Mouse (Mus musculus) left cerebral cortex, postnatal 14 days (tissue): Measurements from ENCODE around the gene Pcsk6. TPM values are rescaled to one million over a fixed set of nuclear protein-coding genes. Genes with fewer than 3 reads are reported as not detected.

Experiments
- DNase-seq, 2 experiments: peaks; one replicate each; pipeline ENCODE4 v3.0.0; 2021 to 2022; ENCODE audit warnings: low spot score in 2 of 2, mixed read lengths in 1 of 2
- intact Hi-C: fragments of 180-260 bp; cut with DNase I; formaldehyde crosslinking; loops from one replicate; pipeline ENCODE4 v1.15.1; 2025
- total RNA-seq, 2 experiments: library from RNA; stranded (reverse); gene quantifications; 2 replicates each; pipeline ENCODE4 v1.2.3; 2021

Gene Pcsk6
- total RNA-seq, 2 experiments from 2014 or later: 6.9 to 7.6 TPM

DNA sequence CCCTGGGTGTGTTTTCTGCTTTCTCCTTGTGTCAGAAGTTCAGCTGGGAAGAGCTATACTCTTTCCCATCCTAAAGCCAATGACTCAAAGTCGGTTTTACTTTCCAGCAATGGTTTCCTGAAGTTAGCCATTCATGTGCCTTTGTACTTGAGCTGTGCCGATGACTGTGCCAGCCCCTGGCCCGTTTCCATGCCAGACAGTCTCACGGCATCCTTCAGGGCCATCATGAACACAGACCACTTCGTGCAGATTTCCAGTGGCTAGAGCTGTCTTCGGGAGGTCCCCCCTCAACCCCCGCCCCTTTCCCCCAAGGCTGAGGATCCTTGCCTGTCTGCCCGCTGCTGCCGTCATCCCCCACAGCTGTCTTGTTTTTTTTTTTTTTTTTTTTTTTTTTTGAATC lies 17.8 kb downstream of the Pcsk6 start:
- DNase-seq: no peak
- intact Hi-C loops: no loop called here

GRCm38 (mm10) chr7:65880666-65881289 lies 19.2 kb downstream of the Pcsk6 start:
- no peak for DNase-seq
- intact Hi-C loops: no loop called here

DNA sequence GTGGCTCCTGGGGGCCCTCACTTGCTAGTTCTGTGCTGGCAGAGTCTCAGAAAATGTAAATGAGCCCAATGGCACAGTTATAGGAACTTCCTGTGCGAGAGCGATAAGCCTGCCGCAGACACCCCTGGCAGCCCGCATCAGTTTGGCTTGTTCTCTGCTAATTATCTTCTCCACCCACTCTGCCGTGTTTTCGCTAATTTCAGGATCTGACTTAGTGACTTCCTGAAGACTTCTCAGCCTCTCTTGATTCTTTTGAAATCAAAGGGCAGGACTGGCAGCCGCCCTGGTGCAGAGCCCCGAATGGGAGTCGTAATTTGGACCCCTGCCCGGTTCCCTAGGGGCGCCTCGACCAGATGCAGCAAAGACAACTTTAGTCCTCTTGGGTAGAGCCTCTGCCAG lies 19.8 kb downstream of the Pcsk6 start:
- intact Hi-C loops: no loop called here
- no peak for DNase-seq

DNA sequence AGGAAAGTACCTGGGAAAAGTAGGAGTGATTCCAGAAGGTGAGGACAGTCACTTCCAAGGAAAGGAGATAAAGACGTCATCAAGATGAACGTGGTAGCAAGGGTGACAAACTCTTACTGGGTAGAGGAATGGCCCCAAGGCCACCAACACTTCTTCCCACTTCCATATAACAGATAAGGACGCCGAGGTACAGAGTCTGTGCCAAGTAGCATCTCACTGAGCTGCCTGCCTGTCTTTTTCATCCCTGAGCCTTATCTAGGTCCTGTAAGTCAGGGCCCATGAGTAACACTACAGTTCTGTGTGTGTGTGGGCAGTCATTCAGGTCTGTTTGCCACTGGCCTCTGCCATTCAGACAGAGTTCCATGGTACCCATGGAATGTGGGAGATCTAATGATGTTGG lies 23.4 kb downstream of the Pcsk6 start:
- no peak for DNase-seq
- intact Hi-C loops: no loop called here

- intact Hi-C loops: no loop called here
- no peak for DNase-seq
Observed at GRCm38 (mm10) chr7:65885819-65886218, 24.3 kb downstream of the Pcsk6 start.

GRCm38 (mm10) chr7:65891831-65892230 lies 30.3 kb downstream of the Pcsk6 start:
- DNase-seq: no peak
- intact Hi-C loops: no loop called here

DNA sequence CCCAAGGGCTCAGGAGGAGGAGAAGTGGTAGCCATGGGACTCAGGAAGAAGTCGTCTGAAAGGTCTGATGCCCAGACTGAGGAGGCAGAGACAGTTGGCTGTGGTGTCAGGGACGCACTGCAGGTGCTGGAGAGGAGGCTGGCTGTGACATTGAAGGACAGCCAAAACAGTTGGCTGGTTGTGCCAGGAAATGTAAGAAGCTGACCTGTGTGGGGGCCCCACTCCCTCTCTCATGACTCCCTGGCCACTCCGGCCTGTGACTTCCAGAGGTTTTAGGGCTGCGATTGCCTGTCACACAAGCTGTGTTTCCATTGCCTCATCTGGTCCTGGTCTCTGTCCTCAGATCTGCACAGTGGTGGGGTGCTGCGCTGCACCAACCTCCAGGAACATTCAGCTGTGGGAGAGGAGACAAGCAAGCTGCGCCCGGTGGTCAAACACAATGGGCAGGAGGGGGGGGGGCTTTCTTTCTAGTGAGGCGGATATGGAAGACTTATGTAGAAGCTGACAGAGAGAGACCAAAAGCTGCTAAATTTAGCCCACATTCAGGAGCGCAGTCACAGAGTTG lies 30.8 kb downstream of the Pcsk6 start:
- no peak for DNase-seq
- intact Hi-C loops: no loop called here

GRCm38 (mm10) chr7:65893546-65893945 lies 32.0 kb downstream of the Pcsk6 start:
- peak; percentile 51 to 65 for DNase-seq
- intact Hi-C loops: no loop called here

DNA sequence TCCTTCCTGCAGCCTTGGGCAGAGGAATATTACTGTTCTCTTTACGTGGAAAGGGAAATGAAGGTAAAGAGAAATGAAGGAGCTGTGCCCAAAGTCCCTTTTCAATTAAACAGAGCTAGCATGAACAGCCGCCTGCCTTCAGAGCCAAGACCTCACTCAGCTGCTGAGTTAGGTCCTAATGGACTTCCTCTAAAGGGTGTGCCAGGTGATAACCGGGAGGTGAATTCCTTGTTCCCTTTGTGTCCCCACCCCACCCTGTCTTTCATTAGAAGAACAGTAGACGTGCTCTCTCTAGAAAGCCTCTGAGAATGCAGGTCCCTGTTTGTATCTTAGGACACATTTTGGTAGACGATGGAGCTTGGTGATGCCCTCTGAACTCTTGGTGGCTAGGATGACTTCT lies 33.7 kb downstream of the Pcsk6 start:
- intact Hi-C loops: no loop called here
- no peak for DNase-seq

DNA sequence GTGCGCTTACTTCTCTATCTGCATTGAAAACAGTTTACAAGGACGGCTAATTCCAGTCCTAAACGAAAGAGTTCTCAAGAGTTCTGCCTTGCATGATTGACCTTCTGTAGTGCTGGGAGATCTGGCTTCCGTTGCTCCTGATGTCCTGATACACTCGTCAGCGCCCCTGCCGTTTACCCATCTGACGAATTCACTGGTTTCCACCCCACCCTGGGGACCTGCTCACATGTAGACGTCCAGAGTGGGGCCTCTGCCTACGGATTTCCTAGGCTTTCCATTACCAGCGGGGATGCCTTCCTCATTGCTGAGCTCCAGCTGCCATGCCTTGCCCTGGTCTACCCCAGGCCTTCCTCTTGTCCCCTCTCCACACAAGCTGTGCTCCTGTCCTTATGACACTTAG lies 39.7 kb downstream of the Pcsk6 start:
- DNase-seq: no peak
- intact Hi-C loops: no loop called here

DNA sequence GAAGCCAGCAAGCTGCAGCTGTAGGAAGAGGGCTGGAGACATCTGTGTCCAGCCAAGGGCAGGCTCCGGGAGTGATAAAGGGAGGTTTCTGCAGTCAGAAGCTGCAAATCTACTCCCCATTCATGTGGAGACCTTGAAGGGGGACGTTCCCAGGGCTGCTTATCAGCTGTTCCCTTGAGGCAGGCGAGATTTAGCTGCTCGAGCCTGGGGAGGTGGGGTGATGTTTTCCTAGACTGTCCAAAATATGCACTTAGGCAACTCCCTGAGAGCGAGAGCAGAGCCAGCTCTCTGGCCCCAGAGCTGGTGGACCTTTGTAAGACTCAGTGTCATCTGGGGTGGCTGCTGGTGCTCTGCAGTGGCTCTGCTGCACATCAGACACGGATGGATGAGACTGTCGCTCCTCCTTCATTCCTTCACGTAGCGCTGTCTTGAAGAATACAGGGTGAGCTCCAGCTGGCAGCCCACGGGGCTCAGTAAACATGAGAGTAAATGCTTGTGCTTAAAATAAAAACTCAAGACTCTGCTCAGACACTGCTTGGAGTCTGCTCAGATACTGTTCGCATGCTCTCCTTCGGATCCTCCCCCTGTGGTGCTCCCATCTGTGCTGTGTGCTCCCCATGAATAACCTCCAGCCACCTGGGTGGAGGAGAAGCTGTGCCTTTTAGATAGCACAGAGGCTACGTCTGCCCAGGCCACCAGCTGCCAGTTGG lies 41.1 kb downstream of the Pcsk6 start:
- intact Hi-C loops: no loop called here

GRCm38 (mm10) chr7:65903456-65903855 lies 41.9 kb downstream of the Pcsk6 start:
- DNase-seq: no peak
- intact Hi-C loops: no loop called here

More for the DNA sequence above, 41.1 kb downstream of the Pcsk6 start:
- peak; percentile 51 to 82 for DNase-seq

- no peak for DNase-seq
- intact Hi-C loops: no loop called here
Observed at GRCm38 (mm10) chr7:65906528-65907272, 45.2 kb downstream of the Pcsk6 start.

GRCm38 (mm10) chr7:65909343-65910127 lies 48.0 kb downstream of the Pcsk6 start:
- intact Hi-C loops: no loop called here

DNA sequence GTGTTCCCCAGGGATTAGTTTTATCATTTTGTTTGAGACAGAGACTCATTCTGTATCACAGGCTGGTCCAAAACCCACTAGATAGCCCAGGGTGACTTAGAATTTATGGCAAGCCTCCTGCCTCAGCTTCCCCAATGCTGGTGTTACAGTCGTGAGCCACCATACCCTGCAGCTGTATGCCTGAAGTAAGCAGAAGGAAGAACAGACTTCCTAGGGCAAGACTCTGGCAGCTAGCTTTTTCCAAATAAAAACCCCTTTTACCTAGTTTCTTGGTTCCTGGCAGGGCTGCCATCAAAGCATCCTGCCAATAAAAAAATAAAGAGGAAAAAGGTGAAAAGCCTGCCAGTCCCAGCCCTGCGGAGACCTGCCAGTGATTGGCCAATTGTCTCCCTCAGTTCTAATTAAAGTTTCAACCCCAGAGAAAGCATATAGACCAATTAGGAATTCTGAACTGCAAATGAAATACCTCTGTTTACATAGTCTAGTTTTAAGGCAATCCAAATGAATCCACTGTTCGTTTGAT lies 51.6 kb downstream of the Pcsk6 start:
- intact Hi-C loops: no loop called here
- no peak for DNase-seq

More at GRCm38 (mm10) chr7:65909343-65910127, 48.0 kb downstream of the Pcsk6 start:
- no peak for DNase-seq

GRCm38 (mm10) chr7:65914761-65915301 lies 53.3 kb downstream of the Pcsk6 start:
- DNase-seq: no peak
- intact Hi-C loops: no loop called here

- intact Hi-C loops: no loop called here
Observed at GRCm38 (mm10) chr7:65915821-65916220, 54.3 kb downstream of the Pcsk6 start.

DNA sequence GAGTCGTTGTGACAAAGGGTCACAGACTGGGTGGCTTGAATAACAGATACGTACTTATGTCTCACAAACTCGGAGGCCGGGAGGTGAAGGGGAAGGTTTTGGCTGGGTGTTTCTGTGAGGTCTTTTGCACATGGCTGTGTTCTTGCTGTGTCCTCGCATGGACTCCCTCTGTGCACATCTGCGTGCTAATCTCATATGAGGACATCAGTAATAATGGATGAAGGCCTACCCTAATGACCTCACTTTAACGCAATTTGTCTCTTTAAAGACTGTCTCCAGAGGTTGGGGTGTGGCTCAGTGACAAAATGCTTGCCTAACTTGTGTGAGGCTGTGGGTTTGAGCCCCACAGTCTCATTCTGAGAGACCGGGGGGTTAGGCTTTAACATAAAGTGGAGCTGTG lies 55.0 kb downstream of the Pcsk6 start:
- DNase-seq: no peak
- intact Hi-C loops: no loop called here

More at GRCm38 (mm10) chr7:65915821-65916220, 54.3 kb downstream of the Pcsk6 start:
- no peak for DNase-seq

DNA sequence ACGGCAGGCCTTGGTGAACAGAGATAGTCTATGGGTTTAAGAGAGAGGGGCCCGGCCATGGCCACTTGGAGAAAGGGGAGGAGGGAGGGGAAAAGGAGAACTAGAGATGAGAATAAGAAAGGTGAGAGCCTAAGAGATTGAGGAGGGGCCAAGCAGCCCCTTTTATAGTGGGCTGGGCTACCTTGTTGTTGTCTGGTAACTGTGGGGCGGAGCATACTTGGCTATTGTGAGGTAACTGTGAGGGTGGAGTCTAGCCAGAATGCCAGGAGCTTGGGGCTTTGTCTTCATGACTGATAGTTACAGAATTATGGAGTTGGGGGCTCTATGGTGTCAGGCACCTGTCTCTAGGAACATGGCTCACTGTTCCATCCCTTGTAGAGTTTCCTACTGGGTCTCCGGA lies 56.9 kb downstream of the Pcsk6 start:
- intact Hi-C loops: no loop called here
- no peak for DNase-seq
